10 mouse cellular contexts compared by ENCODE assay signal in genomic region chr16:8674165-8674564, GRCm38 (mm10). TPM values are rescaled to one million over a fixed set of nuclear protein-coding genes. Genes with fewer than 3 reads are reported as not detected.
DNase-seq lines count a peak whose midpoint lies in the region; ATAC-seq lines count a peak whose summit lies in the region.
"Had no signal": no experiment of that assay in that cellular context is flagged by ENCODE, and none has a peak within 500 bp of the region (broad histone marks: within the 10 kb centered on the region; RNA-seq: fewer than 3 reads in every experiment).

No protein-coding gene starts in this region.

- H3K27me3 ChIP-seq in midbrain, embryonic 10.5 days (ENCODE audit: low read depth, poor library complexity, severe bottlenecking): peaks cover 19% of the 10 kb centered on the region
- H3K27me3 ChIP-seq in midbrain, embryonic 15.5 days (replicated peaks): 0 out of 2 replicates have a peak, but pooled peaks cover 3% of the 10 kb centered on the region
- no peaks in the 10 kb centered on the region for H3K27me3 ChIP-seq in embryonic facial prominence, embryonic 11.5 days (ENCODE audit: control insufficient read depth, insufficient read depth, low read length)
- peaks cover 15% of the 10 kb centered on the region for H3K27me3 ChIP-seq in limb, embryonic 10.5 days (ENCODE audit: low read depth, poor library complexity, severe bottlenecking)
- H3K27me3 ChIP-seq: Patski had no signal

- peak; percentile 60 for DNase-seq in adrenal gland, postnatal 10 days
- no peak for DNase-seq in adrenal gland, postnatal 25 days
- peak; percentile 70 for DNase-seq in midbrain, embryonic 10.5 days (ENCODE audit: low spot score)
- DNase-seq in embryonic facial prominence, embryonic 11.5 days (ENCODE audit: low spot score): peak; percentile 78
- DNase-seq in limb, embryonic 10.5 days (ENCODE audit: low spot score): peak; percentile 72
- peak; percentile 66 for DNase-seq in neural tube, embryonic 10.5 days (ENCODE audit: extremely low spot score, low spot score)
- peak; percentile 75 for DNase-seq in thymus, postnatal 4 days

- no peak overlapping the region for H3K9ac ChIP-seq in midbrain, embryonic 15.5 days
- no peak overlapping the region for H3K9ac ChIP-seq in embryonic facial prominence, embryonic 11.5 days (replicated peaks; ENCODE audit: low read length)

- no peak for ATAC-seq in midbrain, embryonic 15.5 days (replicated peaks)
- ATAC-seq in embryonic facial prominence, embryonic 11.5 days (replicated peaks; ENCODE audit: insufficient number of reproducible peaks, low FRiP score, low TSS enrichment, low read depth): no peak
- ATAC-seq: Patski had no signal

- H3K36me3 ChIP-seq in midbrain, embryonic 10.5 days: peaks cover 3% of the 10 kb centered on the region; the same call in 1 of the 2 replicates
- H3K36me3 ChIP-seq in midbrain, embryonic 15.5 days (replicated peaks): no peaks in the 10 kb centered on the region
- H3K36me3 ChIP-seq in embryonic facial prominence, embryonic 11.5 days (replicated peaks; ENCODE audit: control insufficient read depth, insufficient read depth, low read depth, low read length): no peaks in the 10 kb centered on the region
- peaks cover 1% of the 10 kb centered on the region; the same call in 1 of the 2 replicates for H3K36me3 ChIP-seq in limb, embryonic 10.5 days

- 7% methylated on average over 8 of the region's 8 CpGs for WGBS in midbrain, embryonic 10.5 days
- whole genome bisulfite sequencing in midbrain, embryonic 15.5 days: 4% methylated on average over 8 of the region's 8 CpGs
- 3% methylated on average over 8 of the region's 8 CpGs for WGBS in embryonic facial prominence, embryonic 11.5 days
- WGBS in limb, embryonic 10.5 days: 6% methylated on average over 8 of the region's 8 CpGs

- no peak overlapping the region for H3K4me3 ChIP-seq in midbrain, embryonic 10.5 days
- H3K4me3 ChIP-seq in midbrain, embryonic 15.5 days: no peak overlapping the region
- no peak overlapping the region for H3K4me3 ChIP-seq in embryonic facial prominence, embryonic 11.5 days (ENCODE audit: low read depth, low read length)
- no peak overlapping the region for H3K4me3 ChIP-seq in limb, embryonic 10.5 days

- H3K9me3 ChIP-seq in midbrain, embryonic 10.5 days (replicated peaks): no peaks in the 10 kb centered on the region
- H3K9me3 ChIP-seq in midbrain, embryonic 15.5 days: no peaks in the 10 kb centered on the region
- H3K9me3 ChIP-seq in embryonic facial prominence, embryonic 11.5 days (replicated peaks; ENCODE audit: control insufficient read depth, low read length): no peaks in the 10 kb centered on the region
- no peaks in the 10 kb centered on the region for H3K9me3 ChIP-seq in limb, embryonic 10.5 days (replicated peaks)

- H3K4me2 ChIP-seq in midbrain, embryonic 15.5 days: no peak overlapping the region
- no peak overlapping the region for H3K4me2 ChIP-seq in embryonic facial prominence, embryonic 11.5 days (ENCODE audit: low read depth, low read length)

- H3K4me1 ChIP-seq in midbrain, embryonic 10.5 days: peaks cover 37% of the 10 kb centered on the region
- peaks cover 27% of the 10 kb centered on the region for H3K4me1 ChIP-seq in midbrain, embryonic 15.5 days
- no peaks in the 10 kb centered on the region; the same call in 1 of the 2 replicates for H3K4me1 ChIP-seq in embryonic facial prominence, embryonic 11.5 days (ENCODE audit: control insufficient read depth, insufficient read depth, low read length)
- peaks cover 29% of the 10 kb centered on the region for H3K4me1 ChIP-seq in limb, embryonic 10.5 days

- no peak overlapping the region for H3K27ac ChIP-seq in midbrain, embryonic 10.5 days (replicated peaks)
- no peak overlapping the region for H3K27ac ChIP-seq in midbrain, embryonic 15.5 days
- H3K27ac ChIP-seq in embryonic facial prominence, embryonic 11.5 days (replicated peaks; ENCODE audit: low read depth, low read length): no peak overlapping the region
- no peak overlapping the region for H3K27ac ChIP-seq in limb, embryonic 10.5 days

RNA-seq across cellular contexts. Expression of gene Carhsp1, which starts 2.2 kb away (rescaled TPM):
- 10 to 100 TPM; 76.8 to 85.6 TPM for total RNA-seq in adrenal gland, postnatal 10 days (2021)
- total RNA-seq in adrenal gland, postnatal 25 days (2021): 91.2 and 94.1 TPM in 2 replicates
- polyA plus RNA-seq in midbrain, embryonic 10.5 days (2016; fragmentation: Nextera tagmentation; extraction: Ambion mirVana): 197 and 253 TPM in 2 replicates
- polyA plus RNA-seq in midbrain, embryonic 15.5 days (2015; fragmentation: Nextera tagmentation; extraction: Ambion mirVana): 187 and 207 TPM in 2 replicates
- polyA plus RNA-seq in embryonic facial prominence, embryonic 11.5 days (2014; fragmentation: Nextera tagmentation; extraction: Ambion mirVana): 52.1 and 52.6 TPM in 2 replicates
- polyA plus RNA-seq in limb, embryonic 10.5 days (2016; fragmentation: Nextera tagmentation; extraction: Ambion mirVana): 152 and 166 TPM in 2 replicates

RNA-seq across cellular contexts. Expression of gene Gm5767, which starts 6.4 kb away (rescaled TPM):
- not detected for total RNA-seq in adrenal gland, postnatal 10 days (2021)
- not detected in 2 replicates for total RNA-seq in adrenal gland, postnatal 25 days (2021)
- not detected in 2 replicates for polyA plus RNA-seq in midbrain, embryonic 10.5 days (2016; fragmentation: Nextera tagmentation; extraction: Ambion mirVana)
- 0.31 and 0.40 TPM in 2 replicates for polyA plus RNA-seq in midbrain, embryonic 15.5 days (2015; fragmentation: Nextera tagmentation; extraction: Ambion mirVana)
- not detected in 2 replicates for polyA plus RNA-seq in embryonic facial prominence, embryonic 11.5 days (2014; fragmentation: Nextera tagmentation; extraction: Ambion mirVana)
- not detected in 2 replicates for polyA plus RNA-seq in limb, embryonic 10.5 days (2016; fragmentation: Nextera tagmentation; extraction: Ambion mirVana)
- total RNA-seq: left cerebral cortex, postnatal 25 days had no signal
- polyA plus RNA-seq: Patski had no signal

RNA-seq across cellular contexts. Expression of gene Tmem186, which starts 36.7 kb away (rescaled TPM):
- 10 to 100 TPM; 19.0 to 22.4 TPM for total RNA-seq in adrenal gland, postnatal 10 days (2021)
- 22.7 and 23.9 TPM in 2 replicates for total RNA-seq in adrenal gland, postnatal 25 days (2021)
- polyA plus RNA-seq in midbrain, embryonic 10.5 days (2016; fragmentation: Nextera tagmentation; extraction: Ambion mirVana): 25.7 and 27.9 TPM in 2 replicates
- 25.3 and 25.7 TPM in 2 replicates for polyA plus RNA-seq in midbrain, embryonic 15.5 days (2015; fragmentation: Nextera tagmentation; extraction: Ambion mirVana)
- polyA plus RNA-seq in embryonic facial prominence, embryonic 11.5 days (2014; fragmentation: Nextera tagmentation; extraction: Ambion mirVana): 17.8 and 18.9 TPM in 2 replicates
- 22.9 and 26.0 TPM in 2 replicates for polyA plus RNA-seq in limb, embryonic 10.5 days (2016; fragmentation: Nextera tagmentation; extraction: Ambion mirVana)

RNA-seq across cellular contexts. Expression of gene Pmm2, which starts 36.7 kb away (rescaled TPM):
- 10 to 100 TPM; 56.9 to 74.1 TPM for total RNA-seq in adrenal gland, postnatal 10 days (2021)
- 64.6 and 66.8 TPM in 2 replicates for total RNA-seq in adrenal gland, postnatal 25 days (2021)
- polyA plus RNA-seq in midbrain, embryonic 10.5 days (2016; fragmentation: Nextera tagmentation; extraction: Ambion mirVana): 50.5 and 51.9 TPM in 2 replicates
- 45.8 and 49.9 TPM in 2 replicates for polyA plus RNA-seq in midbrain, embryonic 15.5 days (2015; fragmentation: Nextera tagmentation; extraction: Ambion mirVana)
- polyA plus RNA-seq in embryonic facial prominence, embryonic 11.5 days (2014; fragmentation: Nextera tagmentation; extraction: Ambion mirVana): 38.7 and 46.8 TPM in 2 replicates
- polyA plus RNA-seq in limb, embryonic 10.5 days (2016; fragmentation: Nextera tagmentation; extraction: Ambion mirVana): 54.6 and 61.2 TPM in 2 replicates
